Mouse (Mus musculus): ENCODE results near the gene Ttc7b.
A peak's percentile ranks its signal among the peaks of the same experiment; 100 is the strongest.

The Ttc7b gene

DNA sequence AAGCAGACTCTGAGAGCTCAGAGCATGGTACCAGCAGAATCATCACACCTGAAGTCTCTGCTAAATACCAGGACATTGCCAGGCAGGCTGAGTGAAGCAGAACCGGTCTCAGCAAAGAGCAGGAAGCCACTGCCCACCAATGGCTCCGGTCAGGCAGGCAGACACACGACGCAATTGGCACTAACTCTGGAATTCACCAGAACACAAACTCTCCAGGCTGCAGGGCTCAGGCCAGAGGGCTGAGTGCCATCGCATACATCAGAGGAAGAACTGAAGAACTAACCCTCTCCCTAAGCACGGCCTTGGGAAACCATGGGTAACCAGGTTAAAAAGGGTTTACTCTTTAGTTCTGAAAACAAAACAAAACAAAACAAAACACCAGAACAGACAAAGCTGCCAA is 73.5 kb downstream of the Ttc7b start:
- DNase-seq (ENCODE audit: low spot score): no peak

DNA sequence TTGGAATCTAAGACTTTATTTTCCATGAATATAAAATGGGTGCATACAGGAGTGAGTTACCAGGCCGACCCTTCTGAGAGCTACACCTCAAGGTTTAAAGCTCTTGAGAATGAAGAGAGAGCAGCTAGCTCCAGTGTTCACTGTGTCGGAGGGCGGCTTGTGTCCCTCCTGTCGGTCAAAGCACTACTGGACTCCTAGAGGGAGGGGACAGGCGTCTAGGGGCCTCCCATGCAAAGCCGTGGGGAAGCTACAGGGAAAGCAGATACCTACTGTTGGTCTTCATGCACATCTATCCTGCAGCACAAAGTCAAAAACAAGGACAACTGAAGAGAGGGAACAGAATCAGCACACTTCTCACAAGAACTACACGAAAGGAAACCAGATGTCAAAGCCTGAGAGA is 74.9 kb downstream of the Ttc7b start:
- DNase-seq (ENCODE audit: low spot score): no peak

DNA sequence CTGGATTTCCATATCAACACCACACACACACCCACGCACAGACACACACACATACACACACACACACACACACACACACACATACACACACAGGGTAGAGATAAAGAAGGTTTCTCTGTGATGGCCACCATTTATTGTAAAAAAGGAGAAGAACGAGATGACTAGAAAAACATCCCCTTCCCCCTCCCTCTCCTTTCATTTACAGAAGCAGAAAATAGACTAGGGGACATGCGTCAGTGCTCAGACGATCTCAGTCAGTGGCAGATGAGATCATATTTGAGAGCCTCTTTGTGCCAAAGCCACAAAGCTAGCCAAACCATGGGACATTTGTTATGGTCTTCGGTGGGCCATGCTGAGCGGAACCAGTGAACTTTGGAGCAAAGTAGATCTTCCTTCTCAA is 75.4 kb downstream of the Ttc7b start:
- no peak for DNase-seq (ENCODE audit: low spot score)

DNA sequence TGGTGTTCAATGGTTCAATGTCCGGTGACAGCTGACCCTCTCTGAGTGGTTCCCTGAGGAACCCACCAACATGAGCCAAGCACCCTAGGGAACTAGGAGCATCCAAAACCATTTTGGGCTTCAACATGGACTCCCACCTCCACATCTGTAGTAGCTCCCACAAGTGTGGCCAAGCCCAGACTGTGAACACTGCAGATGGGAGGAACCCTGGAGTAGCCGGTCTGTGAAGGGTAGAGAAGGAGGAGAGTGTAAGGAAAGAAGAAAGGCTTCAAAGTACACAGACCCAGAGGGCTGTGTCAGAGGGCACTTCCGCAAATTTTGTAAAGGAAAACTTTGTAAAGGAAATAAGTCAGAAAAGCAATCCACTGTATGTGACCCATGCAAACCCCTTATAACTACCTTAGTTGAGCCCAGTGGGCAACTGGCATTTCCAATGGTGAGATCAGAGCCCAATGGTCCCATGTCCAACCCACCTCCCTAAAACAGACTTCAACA is 75.9 kb downstream of the Ttc7b start:
- DNase-seq (ENCODE audit: low spot score): no peak

DNA sequence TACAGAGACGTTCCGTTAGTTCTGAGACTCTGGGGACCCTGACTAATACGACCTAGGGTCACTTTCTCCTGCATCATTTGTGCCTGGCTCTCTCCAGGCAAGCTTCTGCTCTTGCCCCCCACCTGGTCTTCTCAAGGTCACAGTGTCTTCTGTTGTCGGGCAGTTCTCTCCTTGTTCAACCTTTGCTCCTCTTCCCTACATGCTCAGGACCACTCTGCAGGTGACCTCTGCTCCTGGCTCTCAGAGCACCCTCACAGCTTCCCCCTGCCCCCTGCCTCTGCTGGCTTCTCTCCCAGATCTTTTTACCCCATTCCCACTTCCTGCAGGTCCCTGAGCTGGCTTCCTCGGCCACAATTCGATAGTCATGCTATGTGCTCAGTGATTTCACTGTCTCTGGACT is 77.2 kb downstream of the Ttc7b start:
- DNase-seq (ENCODE audit: low spot score): no peak

DNA sequence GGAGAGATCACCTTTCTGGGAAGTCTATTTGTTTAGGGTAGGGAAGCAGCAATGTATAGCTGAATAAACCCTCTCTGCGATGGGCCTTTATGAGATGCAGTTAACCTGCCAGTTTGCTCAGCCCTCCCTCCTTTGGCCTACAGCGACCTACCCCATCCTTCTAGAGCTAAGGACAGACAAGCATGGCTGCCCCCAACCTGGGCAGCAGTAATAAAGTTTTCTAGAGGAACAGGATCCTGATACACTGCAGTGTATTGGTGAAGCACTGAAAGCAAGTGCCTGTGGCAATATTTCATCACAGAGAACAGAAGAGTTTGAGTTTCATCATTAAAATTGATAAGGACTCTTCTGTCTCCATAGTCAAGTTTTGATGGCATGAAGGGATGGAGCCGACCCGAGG is 79.0 kb downstream of the Ttc7b start:
- no peak for DNase-seq (ENCODE audit: low spot score)

DNA sequence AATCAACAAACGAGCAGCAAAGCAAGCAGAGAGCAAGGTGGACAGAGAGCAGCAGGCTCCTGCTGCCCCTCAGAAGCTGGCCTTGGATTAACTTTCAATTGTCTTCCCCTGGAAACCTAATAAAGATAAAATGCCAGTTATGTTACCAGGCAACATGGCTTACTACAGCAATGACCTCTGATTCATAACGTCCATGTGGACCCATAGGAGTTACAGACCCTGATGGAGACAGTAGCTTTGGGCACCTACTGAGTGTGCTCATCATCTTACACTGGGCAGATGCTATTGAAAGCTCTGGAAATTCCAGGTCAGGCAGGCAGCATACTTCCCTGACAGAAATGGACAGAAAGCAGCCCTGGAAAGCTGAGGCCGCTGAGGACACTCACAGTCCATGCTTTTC is 80.7 kb downstream of the Ttc7b start:
- no peak for DNase-seq (ENCODE audit: low spot score)

DNA sequence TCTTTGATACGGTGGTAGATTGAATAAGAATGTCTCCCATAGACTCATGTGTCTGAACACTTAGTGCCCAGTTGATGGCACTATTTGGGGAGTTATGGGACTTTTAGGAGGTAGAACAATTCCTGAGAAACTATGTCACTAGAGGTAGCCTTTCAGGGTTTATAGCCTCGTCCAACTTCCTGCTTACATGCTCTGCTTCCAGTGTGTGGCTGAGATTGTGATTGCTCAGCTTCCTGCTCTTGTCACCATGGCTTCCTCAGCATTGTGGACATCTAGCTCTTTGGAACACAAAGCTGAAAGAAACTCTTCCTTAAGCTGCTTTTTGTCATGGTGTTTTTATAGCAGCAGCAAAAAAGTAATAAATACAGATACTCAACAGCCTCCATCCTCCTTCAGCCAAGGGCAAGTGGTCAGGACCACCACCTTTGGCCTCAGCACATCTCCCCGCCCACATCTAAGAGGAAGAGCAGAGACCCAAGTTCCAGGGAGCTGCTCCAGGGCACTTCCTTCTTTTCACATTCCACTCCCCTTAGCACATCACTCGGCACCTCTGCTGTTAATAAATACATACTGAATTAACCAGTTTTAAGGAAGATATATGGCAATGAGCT is 81.4 kb downstream of the Ttc7b start:
- DNase-seq (ENCODE audit: low spot score): no peak

DNA sequence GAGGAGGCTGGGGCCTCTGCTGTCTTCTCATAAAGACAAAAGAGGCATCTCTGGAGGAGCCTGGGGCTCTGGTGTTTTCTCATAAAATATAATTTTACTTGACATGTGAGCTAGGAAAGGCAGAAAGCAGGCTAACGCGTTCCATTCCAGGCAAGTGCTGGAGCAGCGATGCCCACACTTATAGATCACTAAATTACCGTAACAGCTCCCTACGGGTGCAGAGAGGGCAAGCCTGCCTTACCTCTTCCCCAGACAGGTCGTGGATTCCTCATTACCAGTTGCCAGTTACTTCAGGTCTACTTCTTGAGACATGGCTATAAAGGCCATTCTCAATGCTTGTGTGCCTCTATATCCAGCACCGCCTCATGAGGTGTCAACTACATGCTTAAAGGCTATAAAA is 82.1 kb downstream of the Ttc7b start:
- no peak for DNase-seq (ENCODE audit: low spot score)

DNA sequence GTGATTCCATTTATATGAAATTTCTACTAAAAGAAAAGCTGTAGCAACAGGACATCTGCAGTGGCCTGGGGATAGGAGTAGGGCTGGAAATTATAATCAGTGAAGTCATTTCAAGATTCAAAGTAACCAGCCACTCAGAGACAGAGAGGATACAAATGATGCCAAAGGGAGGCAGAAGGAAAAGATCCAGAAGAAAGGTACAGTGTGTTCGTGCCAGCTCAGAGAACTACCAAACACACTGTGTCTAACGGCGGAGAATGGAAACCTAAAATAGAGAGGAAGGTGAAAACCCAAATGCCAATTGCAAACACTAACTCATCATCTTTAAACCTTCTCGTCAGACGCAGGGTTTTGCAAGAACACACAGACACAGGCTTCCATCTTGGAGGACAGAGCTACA is 82.8 kb downstream of the Ttc7b start:
- peak; percentile 47 for DNase-seq (ENCODE audit: low spot score)

DNA sequence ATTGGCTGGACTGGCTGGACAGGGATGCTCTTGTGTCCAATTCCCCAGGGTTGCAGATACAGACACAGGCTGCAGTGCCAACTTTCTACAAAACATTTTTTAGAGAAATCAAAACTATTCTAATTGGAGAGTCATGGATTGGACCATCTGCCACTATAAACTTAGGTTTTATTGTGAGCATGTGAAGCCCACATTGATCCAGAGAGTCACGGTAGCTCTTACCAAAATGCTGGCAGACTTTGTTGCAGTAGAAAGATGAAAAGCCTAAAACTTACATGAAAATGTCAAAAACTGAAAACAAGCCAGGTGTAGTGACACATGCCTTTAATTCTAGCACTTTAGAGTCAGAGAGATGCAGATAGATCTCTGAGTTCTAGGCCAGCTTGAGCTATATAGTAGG is 84.9 kb downstream of the Ttc7b start:
- no peak for DNase-seq (ENCODE audit: low spot score)

DNA sequence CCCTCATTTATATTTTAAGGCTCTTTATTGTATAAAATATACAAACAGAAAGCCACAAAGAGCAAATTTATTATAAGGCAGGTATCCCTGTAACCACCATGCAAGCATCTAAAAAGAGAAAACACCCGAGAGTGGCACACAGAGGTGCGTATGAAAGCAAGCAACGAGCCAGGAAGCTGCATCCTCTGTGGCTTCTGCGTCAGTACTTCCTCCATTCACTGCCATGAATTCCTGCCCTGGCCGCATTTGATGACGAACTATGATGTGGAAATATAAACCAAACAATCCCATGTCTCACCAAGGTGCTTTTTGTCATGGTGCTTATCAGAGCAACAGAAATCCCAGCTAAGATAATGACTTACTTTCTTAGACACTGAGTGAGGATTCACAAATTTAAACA is 88.8 kb downstream of the Ttc7b start:
- no peak for DNase-seq (ENCODE audit: low spot score)

DNA sequence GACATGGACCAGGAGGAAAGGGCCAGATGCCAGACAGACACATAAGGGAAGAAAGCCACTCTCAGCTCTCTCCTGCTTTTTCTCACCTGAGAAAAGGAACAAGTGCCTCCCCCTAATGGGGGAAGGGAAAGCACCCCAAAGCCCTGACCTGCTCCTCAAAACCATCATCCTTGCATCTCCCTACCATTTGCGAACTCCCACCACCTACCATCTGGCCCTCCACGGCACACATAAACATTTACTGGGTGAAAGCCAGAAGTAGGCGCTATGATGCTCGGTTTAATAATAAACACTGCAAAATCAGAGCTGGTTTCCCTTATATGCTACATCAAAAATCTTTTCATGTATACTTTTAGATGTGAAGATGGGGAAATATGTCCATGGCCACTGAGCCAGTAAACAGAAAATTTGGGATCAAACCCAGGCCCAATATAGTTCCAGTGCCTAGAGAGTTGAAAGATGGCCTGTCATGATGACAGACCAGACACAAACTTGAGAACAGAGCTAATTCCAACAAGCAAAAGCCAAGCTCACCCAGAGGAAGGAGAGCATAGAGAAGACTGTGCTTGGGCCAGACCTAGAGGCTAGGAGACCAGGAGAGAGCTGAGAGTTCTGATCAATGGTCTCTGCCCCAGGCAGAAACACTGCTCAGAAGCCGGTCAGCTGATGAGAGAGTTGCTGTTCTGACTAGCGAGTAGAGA is 91.1 kb downstream of the Ttc7b start:
- DNase-seq (ENCODE audit: low spot score): no peak

DNA sequence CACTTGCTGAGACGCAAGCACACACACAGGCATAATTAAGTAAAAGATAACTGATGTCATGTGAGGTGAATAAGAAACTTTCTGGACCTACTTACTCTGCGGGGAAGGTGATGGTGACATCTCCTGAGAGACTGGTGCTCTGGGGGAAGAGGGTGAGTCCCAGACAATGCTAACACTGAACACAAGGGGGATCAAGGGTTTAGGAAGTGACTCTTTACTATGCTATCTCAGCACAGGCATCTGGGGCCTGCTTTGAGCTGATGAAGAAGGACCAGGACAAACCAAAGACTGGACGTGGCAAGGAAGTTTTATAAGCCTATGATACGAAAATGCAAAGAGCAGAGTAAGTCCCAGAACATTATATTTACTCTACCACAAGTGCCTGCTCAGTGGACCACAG is 92.4 kb downstream of the Ttc7b start:
- DNase-seq (ENCODE audit: low spot score): no peak

DNA sequence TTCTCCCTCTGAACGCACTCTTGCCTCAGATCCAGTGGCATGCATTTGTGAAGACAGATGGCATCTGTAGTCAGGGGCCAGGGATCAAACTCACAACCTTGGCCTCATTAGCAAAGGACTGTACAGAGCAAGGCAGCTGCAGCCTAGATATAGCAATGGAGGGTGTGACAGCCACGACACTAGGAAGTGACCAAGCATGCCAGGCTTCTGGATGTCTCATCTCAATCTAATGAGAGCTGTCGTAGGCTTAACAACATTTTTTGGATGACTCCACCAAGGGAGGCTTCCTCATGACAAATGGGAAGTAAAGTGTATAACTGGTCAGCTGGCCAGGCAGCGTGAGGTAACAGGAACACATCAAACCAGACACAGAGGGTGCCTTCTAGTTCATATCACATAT is 94.4 kb downstream of the Ttc7b start:
- DNase-seq (ENCODE audit: low spot score): no peak

DNA sequence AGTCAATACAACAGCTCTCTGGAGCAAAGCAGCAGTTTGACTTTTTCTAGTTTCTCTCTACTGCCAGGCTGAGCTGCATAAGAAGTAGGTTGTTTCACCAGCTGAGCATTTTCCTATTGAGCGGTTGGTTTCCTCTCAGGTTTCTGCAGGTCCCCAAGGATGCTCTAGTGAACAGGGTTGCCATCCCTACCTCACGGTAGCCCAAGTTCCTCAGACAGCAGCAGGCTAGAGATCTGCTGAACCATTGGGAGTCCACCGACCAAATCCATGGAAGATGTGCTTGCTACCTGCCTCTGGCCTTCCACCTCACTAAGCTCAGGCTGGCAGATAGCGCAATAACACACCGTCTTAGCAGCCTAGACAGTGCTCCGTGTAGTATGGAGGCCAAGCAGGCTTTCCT is 95.6 kb downstream of the Ttc7b start:
- DNase-seq (ENCODE audit: low spot score): no peak

DNA sequence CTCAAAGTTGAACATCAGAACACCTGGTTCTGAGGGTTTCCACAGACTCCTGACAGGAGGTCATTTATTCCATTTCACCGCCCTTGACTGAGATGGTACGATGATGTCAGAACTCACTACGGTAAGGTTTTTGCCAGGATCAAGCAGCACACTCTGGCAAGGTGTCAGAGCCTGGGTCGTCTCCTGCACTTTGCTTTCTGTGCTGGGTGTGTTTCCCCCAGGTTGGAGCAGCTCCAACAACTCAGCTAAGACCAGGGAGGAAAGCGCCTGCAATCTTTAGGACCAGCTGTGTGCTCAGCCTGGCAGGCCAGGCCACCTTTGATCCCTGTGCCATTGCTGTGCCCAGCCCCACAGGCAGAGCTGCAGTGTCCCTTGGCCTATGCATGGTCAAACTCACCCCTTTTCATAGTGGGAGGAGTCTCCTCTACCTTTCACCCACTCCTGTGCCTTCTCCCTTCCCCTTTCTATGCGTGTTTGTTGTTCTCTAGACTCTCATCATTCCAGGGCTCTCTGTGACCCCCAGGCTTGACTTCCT is 98.3 kb downstream of the Ttc7b start:
- no peak for DNase-seq (ENCODE audit: low spot score)

DNA sequence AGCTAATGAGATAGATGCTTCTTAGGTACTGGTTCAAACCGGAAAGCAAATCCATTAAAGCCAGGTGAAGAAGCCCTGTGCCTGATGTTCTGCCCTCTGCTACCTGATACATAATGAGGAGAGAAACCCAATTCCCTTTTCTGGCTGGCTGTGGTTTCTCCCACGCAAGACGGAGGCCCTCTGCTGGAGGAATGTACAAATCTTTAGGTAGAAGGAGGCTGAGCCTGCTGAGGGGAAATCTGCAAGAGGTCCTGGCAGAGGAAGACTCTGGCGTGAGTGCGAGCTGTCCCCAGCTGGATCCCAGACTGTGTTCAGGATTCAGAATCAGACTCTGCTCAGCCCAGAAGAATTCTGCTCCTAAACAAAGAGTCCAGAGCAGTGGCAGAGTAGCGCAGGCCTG is 99.1 kb downstream of the Ttc7b start:
- DNase-seq (ENCODE audit: low spot score): no peak

DNA sequence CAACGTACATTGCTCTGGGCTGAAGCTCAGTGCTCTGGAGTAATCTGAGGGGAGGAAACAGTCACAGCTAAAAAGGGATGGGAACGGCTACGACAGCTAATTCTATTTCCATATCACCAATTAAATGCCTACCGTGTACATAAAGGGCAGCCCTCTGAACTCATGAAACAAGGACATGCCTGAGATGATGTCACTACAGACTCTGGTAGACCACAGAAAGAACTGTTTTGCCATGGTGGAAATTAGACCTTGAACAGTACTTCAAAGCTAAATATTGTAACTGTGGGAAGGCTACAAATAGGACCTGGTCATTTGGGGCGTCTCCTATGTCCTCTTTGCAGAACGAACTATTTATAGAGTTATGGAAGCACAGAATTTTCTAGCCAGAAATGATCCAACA is 99.7 kb downstream of the Ttc7b start:
- DNase-seq (ENCODE audit: low spot score): no peak

DNA sequence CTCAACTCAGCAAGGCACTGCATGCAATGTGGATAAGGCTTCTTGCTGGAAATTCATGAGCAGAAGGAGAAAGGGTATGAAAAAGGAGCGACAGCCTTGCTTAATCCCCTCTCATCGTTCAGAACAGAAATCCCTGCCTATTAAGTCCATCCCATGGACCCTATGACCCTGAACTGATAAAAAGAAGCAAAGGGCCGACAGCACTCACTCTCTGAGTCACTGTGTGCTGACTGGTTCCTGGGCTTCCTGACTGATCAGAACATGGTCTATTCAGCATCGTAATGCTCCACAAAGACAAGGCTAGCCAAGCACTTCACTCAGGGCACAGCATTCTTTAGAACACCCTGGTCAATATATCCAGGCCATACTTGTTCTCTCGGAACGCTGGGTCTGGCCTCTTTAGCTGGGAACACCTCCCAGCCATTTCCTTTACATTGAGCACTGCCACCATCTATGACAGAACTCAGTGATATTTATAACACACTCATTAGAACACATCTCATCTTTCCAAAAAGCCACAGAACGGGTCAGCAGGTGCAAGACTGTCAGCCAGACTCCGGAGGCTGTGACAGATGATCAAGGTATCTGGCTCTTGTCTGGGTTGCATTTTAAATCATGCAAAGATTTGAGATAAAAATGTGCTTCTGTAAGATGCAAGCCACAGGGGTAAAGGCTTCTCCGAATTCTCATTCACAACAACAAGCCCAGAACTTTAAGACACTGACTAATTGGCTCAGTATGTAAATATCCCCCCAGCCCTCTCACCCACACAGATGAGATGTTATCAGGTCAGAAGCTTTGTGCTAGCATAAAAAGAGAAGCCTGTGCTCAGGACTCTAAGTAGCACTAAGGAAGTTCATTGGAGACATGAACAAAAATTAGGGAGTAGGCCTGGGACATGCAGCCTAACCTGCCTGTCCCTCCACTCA is 100.4 kb downstream of the Ttc7b start:
- DNase-seq (ENCODE audit: low spot score): no peak

DNA sequence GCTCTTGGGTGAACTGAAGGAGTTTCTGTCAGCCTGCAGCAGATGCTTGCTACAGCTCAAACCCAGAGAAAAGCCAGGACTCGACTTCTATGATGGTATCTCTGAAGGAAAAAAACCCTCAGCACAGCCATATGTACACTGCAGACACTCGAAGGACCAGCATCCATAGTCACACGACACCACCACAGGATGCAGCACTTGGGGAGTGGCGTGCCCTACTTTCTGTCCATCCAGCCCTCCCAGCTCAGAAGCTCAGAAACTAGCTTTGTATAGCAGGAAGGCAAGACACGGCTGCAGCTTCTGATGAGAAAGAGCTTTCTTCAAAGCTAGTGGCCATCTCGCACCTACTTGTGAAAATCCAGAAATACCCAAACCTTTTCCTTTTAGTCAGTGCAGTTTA is 104.8 kb downstream of the Ttc7b start:
- DNase-seq (ENCODE audit: low spot score): no peak

DNA sequence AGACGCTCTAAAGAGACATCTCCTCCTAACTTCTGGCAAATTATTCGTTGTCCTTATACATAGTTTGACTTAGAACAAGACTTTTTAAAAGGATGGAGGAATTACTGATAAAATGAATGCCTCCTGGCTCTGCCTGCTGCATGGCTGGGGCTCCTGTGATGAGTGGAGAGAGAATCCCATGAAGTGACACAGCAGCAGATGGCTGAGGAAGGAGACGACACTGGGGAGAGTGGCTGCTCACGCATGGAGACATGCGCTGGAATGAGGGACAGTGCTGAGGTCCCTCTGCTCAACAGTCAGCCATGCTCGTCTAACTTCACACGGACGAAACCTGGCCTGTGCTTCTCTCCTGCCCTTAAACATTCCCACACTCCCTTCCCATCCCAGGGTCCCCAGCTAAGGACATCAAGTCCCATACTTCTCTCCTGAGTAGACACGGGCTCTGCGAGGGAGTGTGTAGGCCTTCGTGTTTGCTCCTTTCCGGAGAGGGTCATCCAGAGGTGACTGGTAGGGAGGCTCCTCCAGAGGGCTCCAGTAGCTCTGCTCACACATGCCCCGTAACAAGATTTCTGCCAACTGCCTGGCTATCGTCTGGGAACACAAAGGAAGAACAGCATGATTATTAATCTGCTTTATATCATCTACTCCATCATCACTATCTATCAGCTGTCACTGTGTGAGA is 105.8 kb downstream of the Ttc7b start:
- DNase-seq (ENCODE audit: low spot score): no peak
